Mouse (Mus musculus) activated CD4-positive, CD25-positive, alpha-beta regulatory T cell, adult 4 months (primary cell): ENCODE measurements around the gene Cep19. TPM values are rescaled to one million over a fixed set of nuclear protein-coding genes. Genes with fewer than 3 reads are reported as not detected.
"Not testable (repeated sequence)": the region's sequence is repeated elsewhere in the genome, so short reads cannot be mapped to it uniquely, and the experiment has no call there.

ENCODE experiments used
- ATAC-seq: one replicate; pipeline ENCODE4 v1.8.0; 2017
- polyA plus RNA-seq, 2 experiments: library from polyadenylated mRNA; unstranded; fragments of 100-300 nt; shearing (Covaris generic); gene quantifications; one replicate each; pipeline ENCODE4 v1.2.1; 2017

Cep19 gene
- 10 to 100 TPM; 35.3 to 39.2 TPM for polyA plus RNA-seq

- peak; percentile 94 for ATAC-seq
Measured at GRCm38 (mm10) chr16:32099638-32100150, at the start of gene Cep19, which contains the start of gene Pigx. Cep19 (plus strand) TSS chr16:32099800. Pigx (minus strand) TSS chr16:32099740.

GRCm38 (mm10) chr16:32058817-32059216 is 40.8 kb upstream of the Cep19 start:
- ATAC-seq: no peak

GRCm38 (mm10) chr16:32059840-32060523 is 39.6 kb upstream of the Cep19 start:
- peak; percentile 36 for ATAC-seq

DNA sequence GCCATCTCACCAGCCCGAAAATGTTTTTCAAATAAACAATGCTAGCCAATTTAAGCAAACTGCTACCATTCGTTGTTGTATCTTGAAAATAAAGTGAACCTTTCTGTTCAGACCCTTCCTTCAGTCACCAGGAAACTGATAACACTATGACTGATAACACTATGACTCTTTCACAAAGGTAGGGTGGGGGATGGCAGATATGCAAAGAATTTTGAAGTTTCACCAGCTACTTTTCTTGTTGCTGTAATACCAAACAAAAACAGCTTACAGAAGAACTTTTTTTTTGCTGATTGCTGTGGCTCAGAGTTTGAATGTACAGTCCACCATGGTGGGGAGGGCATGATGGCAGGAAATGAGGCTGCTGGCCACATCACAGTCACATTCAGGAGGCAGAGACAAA is 37.4 kb upstream of the Cep19 start:
- peak; percentile 43 for ATAC-seq

DNA sequence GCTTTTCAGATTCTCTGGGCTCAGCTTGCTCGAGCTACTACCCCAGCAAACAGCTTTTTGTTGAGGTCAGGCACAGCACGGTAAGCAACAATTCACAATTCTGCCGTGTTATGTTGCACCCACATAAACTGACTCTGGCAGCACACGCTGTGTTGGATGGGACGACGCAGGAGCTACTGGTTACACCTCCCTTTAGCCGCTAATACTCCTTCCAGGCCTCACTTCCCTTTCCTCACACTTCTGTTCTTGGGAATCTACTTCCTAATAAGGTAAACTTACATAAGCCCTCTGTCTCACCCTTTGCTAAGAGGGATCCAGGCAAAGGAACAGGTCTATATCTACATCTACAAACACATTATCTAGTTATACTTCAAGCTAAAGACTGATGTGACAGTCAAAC is 35.7 kb upstream of the Cep19 start:
- no peak for ATAC-seq

DNA sequence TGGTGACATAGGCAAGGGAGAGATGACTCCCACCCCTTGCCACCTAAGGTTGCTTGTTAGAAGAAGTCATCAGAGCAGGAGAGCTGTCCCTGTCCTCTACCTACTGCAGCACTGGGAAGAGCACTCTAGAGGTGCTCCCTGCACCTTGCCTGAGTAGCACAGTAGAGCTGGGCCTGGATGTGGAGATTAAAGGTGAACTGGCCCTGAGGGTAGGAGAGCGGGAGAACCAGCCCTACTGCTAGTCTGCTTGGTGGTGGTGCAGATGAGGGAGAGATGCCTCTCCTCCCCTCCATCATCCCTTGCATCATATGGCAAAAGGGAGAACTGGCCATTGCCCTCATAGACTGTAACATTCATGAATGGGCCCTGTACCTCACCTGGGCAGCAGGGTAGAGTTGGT is 32.7 kb upstream of the Cep19 start:
- no peak for ATAC-seq

GRCm38 (mm10) chr16:32068389-32069300 is 31.0 kb upstream of the Cep19 start:
- ATAC-seq: peak; percentile 44

- not testable (repeated sequence) for ATAC-seq
Measured at GRCm38 (mm10) chr16:32070070-32070469, 29.5 kb upstream of the Cep19 start.

- no peak for ATAC-seq
Measured at GRCm38 (mm10) chr16:32075762-32076161, 23.8 kb upstream of the Cep19 start.

DNA sequence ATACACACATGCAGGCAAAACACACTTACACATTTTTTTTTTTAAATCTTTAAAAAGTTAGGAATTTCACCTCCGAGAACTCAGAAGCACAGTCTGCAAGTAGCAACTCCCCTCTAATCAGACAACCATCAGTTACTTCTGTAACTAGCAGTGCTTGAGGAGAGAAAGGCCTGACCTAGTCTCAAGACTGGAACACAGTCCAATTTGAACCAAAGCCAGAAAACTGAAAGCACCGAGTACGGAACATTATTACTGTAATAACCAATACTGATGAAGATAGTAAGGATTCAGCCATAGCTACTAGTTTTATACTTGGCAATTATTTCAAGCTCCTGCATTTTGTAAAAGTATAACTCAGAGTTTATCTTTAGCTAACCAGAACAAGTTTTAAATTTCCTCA is 23.2 kb upstream of the Cep19 start:
- ATAC-seq: no peak

DNA sequence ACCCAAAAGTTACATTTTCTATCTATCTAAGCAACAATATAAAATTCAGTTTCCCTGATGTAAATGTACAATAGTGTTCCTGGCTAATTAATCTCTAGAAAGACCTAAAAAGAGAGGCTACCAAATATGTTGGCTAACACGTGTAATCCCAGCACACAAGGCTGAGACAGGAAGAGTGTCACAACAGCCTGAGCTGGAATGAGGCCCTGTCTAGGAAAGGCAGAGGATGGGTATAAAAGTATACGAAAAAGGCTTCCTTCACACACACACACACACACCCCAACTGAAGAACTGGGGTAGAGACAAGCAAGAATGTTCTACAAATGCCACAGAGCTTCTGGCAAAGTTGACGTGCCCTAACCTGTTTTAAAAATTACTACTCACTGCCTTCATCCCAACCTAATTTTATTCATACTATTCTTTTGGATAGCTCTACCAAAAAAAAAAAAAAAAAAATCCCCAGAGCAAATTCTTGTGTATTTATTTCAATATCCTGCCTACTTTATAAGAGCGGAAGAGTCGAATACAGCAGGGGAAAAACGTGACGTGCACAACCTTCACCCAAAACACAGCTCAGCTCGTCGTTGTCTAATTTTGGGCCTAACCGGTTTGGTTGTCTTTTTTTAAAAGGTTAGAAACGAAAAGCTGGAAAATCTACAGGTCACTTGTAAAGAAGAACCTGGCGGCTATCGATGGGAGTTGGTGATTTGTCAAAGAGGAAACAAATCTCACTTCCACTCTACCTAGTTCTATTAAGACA is 21.8 kb upstream of the Cep19 start:
- ATAC-seq: peak; percentile 64

- peak; percentile 1 for ATAC-seq
Measured at GRCm38 (mm10) chr16:32078408-32078990, 21.1 kb upstream of the Cep19 start.

DNA sequence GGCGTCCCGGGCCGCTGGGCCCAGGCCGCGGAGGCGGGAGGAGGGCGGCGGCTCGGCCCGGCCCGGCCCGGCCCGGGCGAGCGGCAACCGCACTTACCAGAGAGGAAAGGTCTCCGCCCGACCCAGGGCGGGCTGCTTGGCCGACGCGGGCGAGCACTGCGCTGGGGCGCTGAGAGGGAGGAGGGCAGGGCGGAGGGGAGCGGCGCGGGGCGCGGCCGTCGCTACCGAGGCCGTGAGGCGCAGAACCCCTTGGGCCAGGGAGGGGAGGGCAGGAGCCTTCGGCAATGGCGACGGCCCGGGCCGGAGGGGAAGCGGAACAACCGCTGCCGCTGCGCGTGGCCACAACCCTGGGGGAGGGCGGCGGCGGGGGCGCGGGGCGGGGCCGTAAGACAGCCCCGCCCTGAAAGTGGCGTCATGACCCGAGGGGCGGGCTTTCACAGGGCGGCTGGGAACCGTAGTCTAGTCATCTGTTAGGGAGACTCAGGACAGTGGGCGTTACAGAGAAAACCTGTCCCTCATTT is 20.5 kb upstream of the Cep19 start, which contains the start of gene Pak2:
Gene Pak2 (minus strand): TSS at position 352 of the 521 bp plus-strand sequence.
- ATAC-seq: peak; percentile 66

GRCm38 (mm10) chr16:32087629-32088443 is 11.8 kb upstream of the Cep19 start:
- ATAC-seq: peak; percentile 85

GRCm38 (mm10) chr16:32091466-32091865 is 8.1 kb upstream of the Cep19 start:
- ATAC-seq: no peak

- ATAC-seq: not testable (repeated sequence)
Measured at GRCm38 (mm10) chr16:32097757-32098156, 1.8 kb upstream of the Cep19 start.

- ATAC-seq: no peak
Measured at GRCm38 (mm10) chr16:32098897-32099637, 533 bp upstream of the Cep19 start.

DNA sequence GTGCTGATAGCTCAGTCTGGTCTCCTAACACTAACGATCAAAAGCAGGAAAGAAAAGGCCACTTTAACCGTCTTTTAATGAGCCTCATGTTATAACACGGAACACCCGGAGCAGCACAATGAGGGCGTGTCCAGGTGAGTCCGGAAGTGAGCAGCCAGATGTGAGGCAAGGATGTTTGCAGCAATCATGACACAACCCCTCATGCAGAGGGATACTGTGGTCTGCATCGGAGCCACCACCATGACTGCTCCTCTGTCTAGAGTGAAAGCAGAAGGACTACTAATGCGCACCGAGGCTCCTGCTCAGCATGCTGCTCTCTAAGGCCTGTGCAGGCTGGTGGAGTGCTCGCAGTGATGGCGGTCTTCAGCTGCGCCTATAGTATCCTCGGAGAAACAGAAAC is 2.7 kb downstream of the Cep19 start:
- no peak for ATAC-seq

- ATAC-seq: no peak
Measured at GRCm38 (mm10) chr16:32105698-32106097, 6.1 kb downstream of the Cep19 start.

DNA sequence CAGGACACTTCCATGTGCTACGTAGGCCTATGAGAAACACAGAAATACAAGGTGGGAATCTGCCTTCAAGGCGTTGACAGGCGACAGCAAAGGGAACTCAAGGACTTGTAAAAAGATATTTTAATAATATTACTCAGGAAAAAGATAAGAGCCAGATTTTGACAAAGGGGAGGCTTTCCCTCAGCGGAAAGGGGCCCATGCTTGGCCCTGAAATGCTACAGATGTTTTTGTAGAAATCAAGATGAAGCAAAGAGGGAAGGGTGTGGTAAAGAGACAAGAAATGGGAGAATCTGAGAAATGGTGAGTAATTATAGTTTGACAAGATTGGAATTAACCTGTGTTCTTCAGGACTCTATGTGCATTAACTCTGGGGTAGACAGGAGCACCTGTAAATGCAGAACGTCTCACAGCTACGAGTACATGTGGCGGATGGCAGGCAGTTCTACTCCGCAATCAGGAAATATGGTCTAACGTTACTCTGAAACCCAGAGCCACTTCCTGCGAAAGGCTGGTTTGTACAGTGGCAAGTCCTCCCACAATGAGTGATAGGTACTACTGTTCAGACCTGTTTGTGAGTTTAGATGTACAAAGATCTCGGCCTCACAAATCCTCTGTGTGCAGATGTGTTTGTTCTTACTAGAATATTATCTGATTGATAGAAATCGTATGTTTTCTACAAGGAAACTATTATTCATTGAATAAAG is 7.9 kb downstream of the Cep19 start:
- ATAC-seq: peak; percentile 93
